Mouse (Mus musculus) hindbrain, embryonic 10.5 days (tissue): Measurements from ENCODE around the gene Abcb10. TPM values are rescaled to one million over a fixed set of nuclear protein-coding genes. Genes with fewer than 3 reads are reported as not detected.
"Not testable (repeated sequence)": the region's sequence is repeated elsewhere in the genome, so short reads cannot be mapped to it uniquely, and the experiment has no call there.

Experiments
- DNase-seq: peaks from one replicate; pipeline ENCODE4 v3.0.0-alpha.2; 2017; ENCODE audit warnings: low spot score
- H3K27ac ChIP-seq: fragments of 300-500 bp; sonication (generic); 2 replicates; pipeline ENCODE4 v1.5.1; 2016; ENCODE audit warnings: mild to moderate bottlenecking, moderate library complexity
- H3K27me3 ChIP-seq: fragments of 300-500 bp; sonication (generic); 2 replicates; pipeline ENCODE4 v1.6.1; 2016; ENCODE audit warnings: mild to moderate bottlenecking; ENCODE audit not compliant: poor library complexity, insufficient read depth, severe bottlenecking
- H3K36me3 ChIP-seq: fragments of 300-500 bp; sonication (generic); 2 replicates; pipeline ENCODE4 v1.6.1; 2016; ENCODE audit warnings: mild to moderate bottlenecking, moderate library complexity
- H3K4me1 ChIP-seq: fragments of 300-500 bp; sonication (generic); replicated peaks from 2 replicates; pipeline ENCODE4 v1.6.1; 2016; ENCODE audit warnings: mild to moderate bottlenecking
- H3K4me3 ChIP-seq: fragments of 300-500 bp; sonication (generic); 2 replicates; pipeline ENCODE4 v1.5.1; 2016; ENCODE audit warnings: mild to moderate bottlenecking, moderate library complexity
- H3K9me3 ChIP-seq: fragments of 300-500 bp; sonication (generic); 2 replicates; pipeline ENCODE4 v1.6.1; 2016; ENCODE audit warnings: mild to moderate bottlenecking, moderate library complexity
- WGBS: fragments of 180-500 bp; shearing (Covaris S2); methylation state at CpG from one replicate; pipeline ENCODE4 v1.1.7; 2016; 5-methylcytosine and 5-hydroxymethylcytosine counted together
- polyA plus RNA-seq: library from polyadenylated mRNA; unstranded; fragments of >200 nt; fragmentation: Nextera tagmentation; extraction: Ambion mirVana; gene quantifications from 2 replicates; pipeline ENCODE4 v1.2.1, GENCODE M21; 2016

The Abcb10 gene
- polyA plus RNA-seq, 1 experiment from 2014 or later = 19.5 TPM

DNA sequence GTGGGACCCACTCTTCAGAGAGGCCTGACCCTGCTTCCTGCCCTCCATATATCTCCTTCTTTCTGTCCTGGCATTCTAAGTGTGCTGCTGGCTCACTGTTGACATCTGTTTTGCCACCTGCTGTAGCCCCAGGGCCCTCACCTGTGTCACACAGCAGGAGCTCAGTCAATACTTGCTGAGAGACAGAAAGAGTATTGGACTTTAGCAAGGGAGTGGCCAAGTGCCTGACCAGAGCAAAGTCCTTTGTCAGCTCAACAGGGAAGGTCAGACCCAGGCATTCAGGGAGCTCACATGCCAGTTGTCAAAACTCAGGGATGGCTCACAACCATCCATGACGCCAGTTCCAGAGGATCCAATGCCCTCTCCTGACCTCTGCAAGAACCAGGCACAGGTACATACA, 9.4 kb downstream of the Abcb10 start:
- H3K4me1 ChIP-seq = no peaks in the 10 kb centered on the region
- H3K27me3 ChIP-seq = no peaks in the 10 kb centered on the region
- peaks cover 14% of the 10 kb centered on the region for H3K36me3 ChIP-seq
- no peak overlapping the region for H3K4me3 ChIP-seq
- H3K27ac ChIP-seq = no peak overlapping the region
- DNase-seq = no peak
- WGBS = 83% methylated on average over 1 of the region's 1 CpGs
- no peaks in the 10 kb centered on the region for H3K9me3 ChIP-seq

DNA sequence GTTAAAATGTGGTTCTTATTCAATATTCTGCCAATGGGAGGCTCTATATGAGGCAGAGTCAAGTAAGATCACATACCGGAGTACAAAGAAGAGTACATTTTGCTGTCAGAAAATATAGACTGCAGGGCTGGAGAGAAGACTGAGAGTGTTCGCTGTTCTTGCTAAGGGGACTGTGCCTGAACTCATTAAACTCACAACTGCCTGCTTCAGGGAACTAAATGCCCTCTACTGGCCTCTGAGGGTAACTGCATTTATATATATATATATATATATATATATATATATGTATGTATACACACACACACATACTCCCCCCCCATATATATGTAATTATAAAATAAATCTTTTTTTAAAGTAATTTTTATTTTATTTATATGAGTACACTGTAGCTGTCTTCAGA, 16.0 kb downstream of the Abcb10 start:
- DNase-seq = no peak
- H3K9me3 ChIP-seq = no peaks in the 10 kb centered on the region
- H3K4me3 ChIP-seq = no peak overlapping the region
- no peak overlapping the region for H3K27ac ChIP-seq
- peaks cover 39% of the 10 kb centered on the region for H3K36me3 ChIP-seq
- no peaks in the 10 kb centered on the region for H3K27me3 ChIP-seq
- no peaks in the 10 kb centered on the region for H3K4me1 ChIP-seq
- WGBS = 75% methylated on average over 2 of the region's 2 CpGs

DNA sequence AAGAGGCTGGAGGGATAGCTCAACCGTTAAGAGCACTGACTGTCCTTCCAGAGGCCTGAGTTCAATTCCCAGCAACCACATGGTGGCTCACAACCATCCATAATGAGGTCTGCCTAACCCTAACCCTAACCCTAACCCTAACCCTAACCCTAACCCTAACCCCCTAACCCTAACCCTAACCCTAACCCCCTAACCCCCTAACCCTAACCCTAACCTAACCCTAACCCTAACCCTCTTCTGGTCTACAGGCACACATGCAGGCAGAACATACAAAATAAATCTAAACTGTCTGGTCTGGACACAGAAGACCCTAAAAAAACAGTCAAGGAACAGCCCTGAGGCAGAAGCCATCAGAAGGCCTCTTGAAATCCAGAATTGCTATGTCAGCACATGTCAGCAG, 21.6 kb downstream of the Abcb10 start:
- Histone ChIP-seq H3K36me3 (peaks cover 67% of the 10 kb centered on the region), H3K27ac (no peak overlapping the region), H3K4me3 (no peak overlapping the region), H3K9me3 (no peaks in the 10 kb centered on the region), H3K27me3 (no peaks in the 10 kb centered on the region), H3K4me1 (no peaks in the 10 kb centered on the region; the same call in 1 of the 2 replicates)
- 80% methylated on average over 1 of the region's 1 CpGs for WGBS
- no peak for DNase-seq

DNA sequence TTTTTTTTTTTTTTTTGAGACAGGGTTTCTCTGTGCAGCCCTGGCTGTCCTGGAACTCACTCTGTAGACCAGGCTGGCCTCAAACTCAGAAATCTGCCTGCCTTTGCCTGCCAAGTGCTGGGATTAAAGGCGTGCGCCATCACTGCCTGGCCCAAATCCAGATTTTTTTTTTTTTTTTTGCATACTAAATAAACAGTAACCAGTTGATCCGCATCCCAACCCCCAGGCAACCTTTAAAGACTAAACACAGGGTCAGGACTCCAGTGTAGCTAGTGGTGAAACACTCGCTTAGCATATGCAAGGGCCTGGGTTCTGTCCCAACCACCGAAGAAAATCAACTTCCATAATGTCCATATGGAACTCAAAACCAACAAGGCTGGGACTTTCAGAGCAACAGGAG, 22.4 kb downstream of the Abcb10 start:
- 88% methylated on average over 5 of the region's 5 CpGs for WGBS
- H3K4me3 ChIP-seq, H3K9me3 ChIP-seq, H3K27me3 ChIP-seq, DNase-seq, H3K4me1 ChIP-seq, H3K27ac ChIP-seq: not testable (repeated sequence)
- peaks cover 67% of the 10 kb centered on the region for H3K36me3 ChIP-seq

DNA sequence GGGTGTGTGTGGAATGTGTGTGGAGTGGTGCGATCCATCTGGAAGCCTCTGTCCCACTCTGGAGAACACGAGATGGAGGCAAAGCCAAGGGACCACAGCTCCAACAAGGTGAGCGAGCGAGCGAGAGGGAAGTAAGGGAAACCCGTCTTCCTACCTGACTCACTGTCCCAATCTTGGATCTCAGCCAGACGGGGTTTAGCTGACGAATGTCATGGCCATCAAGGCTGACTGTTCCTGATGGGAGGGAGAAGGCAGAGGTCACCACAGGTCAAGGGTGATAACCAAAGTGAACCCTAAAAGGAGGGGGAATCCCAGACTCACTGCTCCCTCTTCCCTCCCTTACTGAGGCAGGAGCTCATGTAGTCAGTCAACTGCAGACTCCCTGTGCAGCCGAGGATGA, 22.9 kb downstream of the Abcb10 start:
- Histone ChIP-seq H3K27ac (no peak overlapping the region), H3K36me3 (peaks cover 67% of the 10 kb centered on the region), H3K4me3 (no peak overlapping the region), H3K4me1 (no peaks in the 10 kb centered on the region; the same call in 1 of the 2 replicates), H3K9me3 (no peaks in the 10 kb centered on the region), H3K27me3 (no peaks in the 10 kb centered on the region)
- DNase-seq = no peak
- 90% methylated on average over 9 of the region's 9 CpGs for WGBS

DNA sequence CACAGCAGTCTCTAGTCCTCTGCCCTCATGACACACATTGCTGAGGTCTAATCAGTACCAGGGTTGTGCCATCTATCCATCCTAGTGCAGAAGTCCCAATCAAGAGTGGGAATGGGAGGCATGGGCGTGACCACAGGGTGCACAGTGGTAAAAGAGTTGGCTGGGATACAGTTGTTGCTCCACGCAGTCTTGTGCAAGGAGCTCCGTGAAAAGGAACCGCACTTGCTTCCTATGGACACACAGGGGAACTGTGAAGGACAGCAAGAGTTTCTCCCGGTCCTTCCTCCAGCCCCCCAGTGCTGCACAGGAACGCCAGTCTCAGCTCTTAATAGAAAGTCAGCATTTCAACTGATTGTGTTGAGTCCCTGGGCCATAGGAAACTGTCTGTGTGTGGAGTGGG, 23.4 kb downstream of the Abcb10 start:
- H3K27ac ChIP-seq = no peak overlapping the region
- no peak for DNase-seq
- no peaks in the 10 kb centered on the region for H3K27me3 ChIP-seq
- no peak overlapping the region for H3K4me3 ChIP-seq
- WGBS = 91% methylated on average over 6 of the region's 6 CpGs
- H3K4me1 ChIP-seq = no peaks in the 10 kb centered on the region; the same call in 1 of the 2 replicates
- H3K36me3 ChIP-seq = peaks cover 67% of the 10 kb centered on the region
- no peaks in the 10 kb centered on the region for H3K9me3 ChIP-seq

DNA sequence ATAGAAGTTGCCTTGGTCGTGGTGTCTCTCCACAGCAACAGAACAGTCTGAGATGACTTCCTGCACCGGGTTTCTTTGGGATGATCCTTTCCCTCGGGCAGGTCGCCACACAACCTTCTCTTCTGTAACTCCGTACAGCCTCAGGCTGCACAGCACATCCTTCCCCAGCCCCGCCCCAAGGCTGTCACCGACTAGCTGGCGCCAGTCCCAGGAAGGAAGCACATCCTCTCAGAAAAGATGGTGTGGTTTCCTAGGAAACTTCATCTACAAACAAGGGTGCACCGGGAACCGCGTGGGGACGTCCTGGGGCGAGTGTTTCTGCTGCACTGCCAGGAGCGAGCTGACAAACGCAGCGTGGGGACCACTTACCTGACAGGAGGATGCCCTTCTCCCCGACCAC, 24.8 kb downstream of the Abcb10 start:
- Histone ChIP-seq H3K36me3 (peaks cover 68% of the 10 kb centered on the region), H3K9me3 (no peaks in the 10 kb centered on the region), H3K4me1 (no peaks in the 10 kb centered on the region; the same call in 1 of the 2 replicates), H3K27ac (no peak overlapping the region), H3K4me3 (no peak overlapping the region), H3K27me3 (no peaks in the 10 kb centered on the region)
- WGBS = 87% methylated on average over 17 of the region's 17 CpGs
- DNase-seq = no peak

DNA sequence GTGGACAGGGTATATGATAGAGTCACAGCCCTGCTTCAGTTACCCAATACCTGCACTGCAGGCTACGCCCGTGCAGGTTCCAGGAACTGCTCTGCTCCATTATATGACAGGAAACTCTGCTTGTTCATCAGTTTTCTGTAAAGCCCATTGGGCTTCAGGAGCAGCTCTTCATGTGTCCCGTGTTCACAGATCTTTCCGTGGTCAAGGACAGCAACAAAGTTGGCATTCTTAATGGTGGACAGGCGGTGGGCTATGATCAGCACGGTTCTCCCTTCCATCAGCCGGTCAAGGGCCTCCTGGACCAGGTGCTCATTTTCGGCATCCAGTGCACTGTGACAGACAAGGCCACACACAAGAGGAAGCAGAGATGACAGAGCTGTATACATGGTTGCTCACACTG, 28.7 kb downstream of the Abcb10 start:
- no peaks in the 10 kb centered on the region for H3K9me3 ChIP-seq
- peaks cover 34% of the 10 kb centered on the region for H3K36me3 ChIP-seq
- H3K4me1 ChIP-seq = peaks cover 9% of the 10 kb centered on the region
- no peak for DNase-seq
- H3K4me3 ChIP-seq = no peak overlapping the region
- WGBS = 92% methylated on average over 8 of the region's 8 CpGs
- no peak overlapping the region for H3K27ac ChIP-seq
- no peaks in the 10 kb centered on the region for H3K27me3 ChIP-seq

DNA sequence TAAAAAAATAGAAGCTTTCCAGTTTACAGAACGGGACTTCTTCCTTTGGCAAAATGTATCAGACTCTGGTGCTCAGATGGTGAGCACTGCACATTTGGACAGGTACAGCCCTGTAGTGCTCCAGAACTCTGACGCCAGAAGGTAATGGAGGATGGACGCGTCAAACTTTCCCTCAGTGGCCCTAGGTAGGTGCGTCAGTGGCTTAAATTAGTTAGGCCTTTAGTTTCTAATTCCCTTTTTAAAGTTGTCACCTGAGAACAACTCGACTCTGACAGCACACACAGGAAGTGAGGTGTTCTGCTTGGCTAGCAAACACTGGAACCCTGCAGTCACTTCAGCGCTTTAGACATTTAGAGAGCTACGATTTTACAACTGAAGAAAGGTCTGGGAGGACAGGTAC, 29.2 kb downstream of the Abcb10 start:
- Histone ChIP-seq H3K9me3 (no peaks in the 10 kb centered on the region), H3K36me3 (peaks cover 30% of the 10 kb centered on the region), H3K27me3 (no peaks in the 10 kb centered on the region), H3K27ac (no peak overlapping the region), H3K4me1 (peaks cover 9% of the 10 kb centered on the region), H3K4me3 (no peak overlapping the region)
- 90% methylated on average over 8 of the region's 8 CpGs for WGBS
- DNase-seq = no peak

DNA sequence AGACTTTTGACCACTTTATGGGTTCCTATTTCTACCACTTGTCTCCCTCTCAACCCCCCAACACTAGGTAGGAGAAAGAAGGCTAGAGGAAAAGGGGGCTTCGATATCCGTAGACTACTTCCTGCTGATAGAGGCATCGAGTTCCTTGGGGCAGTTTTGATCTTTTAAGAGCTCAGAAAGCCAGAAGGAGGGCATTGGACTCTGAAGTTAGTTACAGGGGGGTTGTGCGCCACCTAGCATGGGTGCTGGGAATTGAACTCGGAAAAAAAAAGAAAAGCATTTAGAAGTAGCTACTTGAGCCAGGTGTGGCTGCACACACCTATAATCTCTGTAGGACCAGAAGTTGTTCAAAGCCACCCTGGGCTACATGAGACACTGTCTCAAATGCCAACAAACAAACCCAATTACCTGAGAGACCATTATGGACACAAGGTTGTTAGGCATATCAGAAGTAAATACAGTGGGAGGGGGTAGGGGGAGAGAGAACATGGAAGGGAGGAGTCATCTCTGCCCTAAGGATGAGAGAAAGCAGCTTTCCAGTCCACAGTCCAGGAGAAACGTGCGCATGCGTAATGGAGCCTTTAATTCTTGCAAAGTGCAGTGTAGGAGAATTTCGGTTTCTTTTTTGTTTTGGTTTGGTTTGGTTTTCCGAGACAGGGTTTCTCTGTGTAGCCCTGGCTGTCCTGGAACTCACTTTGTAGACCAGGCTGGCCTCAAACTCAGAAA, 32.7 kb downstream of the Abcb10 start:
- peak overlapping the region; percentile 92 for H3K4me3 ChIP-seq
- peaks cover 18% of the 10 kb centered on the region for H3K4me1 ChIP-seq
- 37% methylated on average over 10 of the region's 10 CpGs for WGBS
- no peaks in the 10 kb centered on the region for H3K27me3 ChIP-seq
- peaks cover 34% of the 10 kb centered on the region for H3K36me3 ChIP-seq
- no peaks in the 10 kb centered on the region for H3K9me3 ChIP-seq
- peak overlapping the region; percentile 88 for H3K27ac ChIP-seq
- peak; percentile 43 for DNase-seq

DNA sequence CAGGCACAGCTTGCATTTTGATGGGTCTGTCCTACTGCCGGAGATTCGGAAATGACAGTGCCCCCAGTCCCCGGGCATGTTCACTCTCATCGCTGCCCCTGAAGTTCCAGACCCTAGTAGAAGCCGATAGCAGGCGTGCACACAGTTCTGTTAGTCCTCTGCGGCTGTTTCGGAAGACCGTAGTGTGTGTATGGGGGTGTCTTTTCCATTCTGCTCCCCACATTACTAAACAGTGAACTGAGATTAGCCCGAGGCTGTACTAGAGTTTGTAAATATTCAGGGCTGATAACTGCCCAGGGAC, 33.3 kb downstream of the Abcb10 start:
- Histone ChIP-seq H3K9me3 (no peaks in the 10 kb centered on the region), H3K27ac (peak overlapping the region; percentile 88)

DNA sequence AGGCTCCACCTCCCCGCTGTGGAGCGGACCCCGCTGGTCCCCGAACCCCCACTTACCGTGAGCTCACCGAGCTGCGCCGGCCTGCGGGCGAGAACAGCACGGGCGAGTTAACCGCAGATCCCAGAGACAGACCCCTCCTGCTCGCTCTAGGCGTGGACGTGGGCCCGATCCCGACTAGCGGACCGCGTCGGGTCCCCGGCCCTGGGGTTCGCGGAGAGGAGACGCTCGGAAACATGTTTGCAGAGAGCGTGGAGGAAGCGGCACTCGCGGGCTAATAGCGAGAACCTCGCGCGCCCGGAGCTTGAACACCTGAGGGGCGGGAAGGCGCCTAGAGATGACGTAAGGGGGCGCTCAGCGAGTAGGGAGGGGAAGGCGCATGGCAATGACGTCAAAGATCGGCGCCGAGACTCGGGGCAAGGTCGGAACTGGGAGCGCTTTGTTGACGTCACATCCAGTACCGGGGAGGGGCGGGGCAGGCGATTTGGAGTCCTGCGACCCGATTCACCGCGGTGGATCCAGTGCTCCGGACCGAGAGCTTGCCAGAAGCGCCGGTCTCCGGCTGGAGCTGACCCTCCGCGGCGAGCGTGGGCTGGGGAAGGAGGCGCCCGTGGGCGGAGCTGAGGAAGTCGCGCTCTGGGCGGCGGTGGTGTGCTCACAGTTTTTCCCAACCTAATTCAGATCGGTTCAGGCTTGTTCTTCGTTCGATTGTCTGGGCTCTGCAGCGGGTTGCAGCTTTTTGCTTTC, 33.8 kb downstream of the Abcb10 start, which contains the start of gene Nup133:
Gene Nup133, minus strand, starts transcription at position 324 of the 744 bp plus-strand sequence.
- Histone ChIP-seq H3K9me3 (no peaks in the 10 kb centered on the region), H3K36me3 (peaks cover 34% of the 10 kb centered on the region), H3K27ac (peak within 1 kb of the TSS; percentile 88), H3K4me1 (peaks cover 18% of the 10 kb centered on the region), H3K4me3 (peak within 1 kb of the TSS; percentile 92), H3K27me3 (no peaks in the 10 kb centered on the region)
- WGBS = under 1% methylated on average over 77 of the region's 77 CpGs
- DNase-seq = peak; percentile 98

More for the DNA sequence above, 33.3 kb downstream of the Abcb10 start:
- Histone ChIP-seq H3K4me3 (peak overlapping the region; percentile 92), H3K36me3 (peaks cover 35% of the 10 kb centered on the region), H3K27me3 (no peaks in the 10 kb centered on the region), H3K4me1 (peaks cover 18% of the 10 kb centered on the region)
- DNase-seq = no peak
- WGBS = 5% methylated on average over 10 of the region's 10 CpGs

DNA sequence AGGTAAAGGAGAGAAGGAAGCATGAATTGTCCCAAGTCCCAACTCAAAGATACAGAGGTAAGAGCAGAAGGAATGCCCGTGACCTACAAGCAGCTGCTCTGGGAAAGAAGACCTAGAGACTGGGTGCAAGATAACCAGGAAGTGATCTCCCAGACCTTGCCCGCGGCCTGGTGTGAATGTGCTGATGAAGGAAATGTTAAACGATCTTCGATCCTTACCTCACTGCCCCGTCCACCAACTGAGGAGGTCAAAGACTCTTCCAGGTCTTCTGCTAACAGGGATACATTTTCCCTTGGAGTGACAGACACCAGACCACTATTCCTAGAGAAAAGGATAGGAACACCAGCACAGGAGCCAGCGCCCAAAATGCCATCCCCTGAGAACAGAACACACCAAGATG, 53.9 kb downstream of the Abcb10 start:
- peaks cover 94% of the 10 kb centered on the region for H3K36me3 ChIP-seq
- no peaks in the 10 kb centered on the region for H3K9me3 ChIP-seq
- H3K4me1 ChIP-seq = no peaks in the 10 kb centered on the region
- no peak overlapping the region for H3K4me3 ChIP-seq
- no peaks in the 10 kb centered on the region for H3K27me3 ChIP-seq
- no peak for DNase-seq
- WGBS = 92% methylated on average over 7 of the region's 7 CpGs
- H3K27ac ChIP-seq = no peak overlapping the region
